ENCODE assay signal across 17 mouse cellular contexts in genomic region chr12:105476993-105477392, GRCm38 (mm10). TPM values are rescaled to one million over a fixed set of nuclear protein-coding genes. Genes with fewer than 3 reads are reported as not detected.
DNase-seq lines count a peak whose midpoint lies in the region; ATAC-seq and TF ChIP-seq lines count a peak whose summit lies in the region.
"Had no signal": no experiment of that assay in that cellular context is flagged by ENCODE, and none has a peak within 500 bp of the region (broad histone marks: within the 10 kb centered on the region; RNA-seq: fewer than 3 reads in every experiment).

No protein-coding gene starts in this region.

- no peak overlapping the region for H3K4me2 ChIP-seq in hindbrain, postnatal 0 days (ENCODE audit: low read depth, low read length)
- no peak overlapping the region for H3K4me2 ChIP-seq in hindbrain, embryonic 12.5 days (replicated peaks)
- H3K4me2 ChIP-seq: embryonic facial prominence, embryonic 12.5 days; embryonic facial prominence, embryonic 15.5 days; heart, embryonic 12.5 days; heart, embryonic 15.5 days; hindbrain, embryonic 15.5 days; intestine, embryonic 15.5 days had no signal

- TF ChIP-seq POLR2A in olfactory bulb, adult 2 months (IDR thresholded peaks at IDR 0.05; ENCODE audit: insufficient read depth, low read depth, low read length), result no peak

- H3K4me1 ChIP-seq in hindbrain, postnatal 0 days (ENCODE audit: insufficient read depth, low read length), result 0 out of 2 replicates have a peak, but pooled peaks cover 6% of the 10 kb centered on the region
- peaks cover 13% of the 10 kb centered on the region for H3K4me1 ChIP-seq in hindbrain, embryonic 12.5 days
- H3K4me1 ChIP-seq in olfactory bulb, adult 2 months (ENCODE audit: control insufficient read depth, insufficient read depth, low read length), result peaks cover 41% of the 10 kb centered on the region
- H3K4me1 ChIP-seq: heart, embryonic 12.5 days; heart, embryonic 15.5 days had no signal

- WGBS in hindbrain, postnatal 0 days, result 65% methylated on average over 9 of the region's 9 CpGs
- WGBS in hindbrain, embryonic 12.5 days, result 68% methylated on average over 9 of the region's 9 CpGs
- WGBS in olfactory bulb, adult 2 months, result 36% methylated on average over 9 of the region's 9 CpGs

- H3K4me3 ChIP-seq in hindbrain, postnatal 0 days (ENCODE audit: low read length), result no peak overlapping the region
- H3K4me3 ChIP-seq in hindbrain, embryonic 12.5 days, result no peak overlapping the region
- no peak overlapping the region for H3K4me3 ChIP-seq in olfactory bulb, adult 2 months (ENCODE audit: insufficient read depth, low read depth, low read length)
- H3K4me3 ChIP-seq: embryonic facial prominence, embryonic 12.5 days; embryonic facial prominence, embryonic 15.5 days; heart, embryonic 12.5 days; heart, embryonic 15.5 days; hindbrain, embryonic 15.5 days; intestine, embryonic 15.5 days had no signal

- peak overlapping the region; percentile 84; the same call in 1 of the 2 replicates for H3K27ac ChIP-seq in hindbrain, postnatal 0 days
- H3K27ac ChIP-seq in hindbrain, embryonic 12.5 days, result no peak overlapping the region
- H3K27ac ChIP-seq in olfactory bulb, adult 2 months (ENCODE audit: insufficient read depth, low read depth, low read length), result 0 out of 2 replicates have a peak overlapping the region, but pooled peaks have one; percentile 68
- H3K27ac ChIP-seq: embryonic facial prominence, embryonic 12.5 days; heart, embryonic 15.5 days; intestine, embryonic 15.5 days had no signal

- no peaks in the 10 kb centered on the region; the same call in 1 of the 2 replicates for H3K36me3 ChIP-seq in hindbrain, postnatal 0 days (ENCODE audit: insufficient read depth, low read length)
- peaks cover 16% of the 10 kb centered on the region for H3K36me3 ChIP-seq in hindbrain, embryonic 12.5 days
- H3K36me3 ChIP-seq: embryonic facial prominence, embryonic 15.5 days; heart, embryonic 12.5 days; heart, embryonic 15.5 days; hindbrain, embryonic 15.5 days; intestine, embryonic 15.5 days had no signal

- H3K9ac ChIP-seq in hindbrain, postnatal 0 days (replicated peaks; ENCODE audit: low read length), result no peak overlapping the region
- H3K9ac ChIP-seq in hindbrain, embryonic 12.5 days, result no peak overlapping the region
- H3K9ac ChIP-seq: embryonic facial prominence, embryonic 12.5 days; embryonic facial prominence, embryonic 15.5 days; forebrain, postnatal 0 days; heart, embryonic 12.5 days; heart, embryonic 15.5 days; hindbrain, embryonic 15.5 days; intestine, embryonic 15.5 days had no signal

- no peak for DNase-seq in frontal cortex, postnatal 10 days (ENCODE audit: low spot score in 2 of 2)
- DNase-seq in hindbrain, postnatal 0 days (ENCODE audit: low spot score), result no peak
- peak; percentile 35 to 47 for DNase-seq in left cerebral cortex, postnatal 14 days (ENCODE audit: low spot score in 2 of 2)
- no peak for DNase-seq in left cerebral cortex, adult 9 months (ENCODE audit: low spot score in 2 of 2)
- DNase-seq in heart, postnatal 4 days, result no peak
- DNase-seq: heart, adult 11 months had no signal

- no peak for TF ChIP-seq CTCF in hindbrain, postnatal 0 days (IDR thresholded peaks at IDR 0.05; ENCODE audit: low read depth)
- no peak for TF ChIP-seq CTCF in olfactory bulb, adult 2 months (IDR thresholded peaks at IDR 0.05; ENCODE audit: insufficient read depth, low read depth, low read length)

- H3K9me3 ChIP-seq in hindbrain, postnatal 0 days (ENCODE audit: low read length), result no peaks in the 10 kb centered on the region
- H3K9me3 ChIP-seq in hindbrain, embryonic 12.5 days (replicated peaks), result no peaks in the 10 kb centered on the region
- H3K9me3 ChIP-seq: embryonic facial prominence, embryonic 12.5 days; embryonic facial prominence, embryonic 15.5 days; heart, embryonic 12.5 days; heart, embryonic 15.5 days; hindbrain, embryonic 15.5 days; intestine, embryonic 15.5 days had no signal

- no peaks in the 10 kb centered on the region for H3K27me3 ChIP-seq in hindbrain, postnatal 0 days (ENCODE audit: insufficient read depth, low read length)
- H3K27me3 ChIP-seq in hindbrain, embryonic 12.5 days, result no peaks in the 10 kb centered on the region
- H3K27me3 ChIP-seq: embryonic facial prominence, embryonic 12.5 days; embryonic facial prominence, embryonic 15.5 days; heart, embryonic 12.5 days; heart, embryonic 15.5 days; hindbrain, embryonic 15.5 days; intestine, embryonic 15.5 days had no signal

- ATAC-seq in frontal cortex, adult (ENCODE audit: low TSS enrichment), result peak; percentile 51; the same call in 1 of the 2 replicates
- ATAC-seq in hindbrain, postnatal 0 days, result no peak
- no peak for ATAC-seq in hindbrain, embryonic 12.5 days (ENCODE audit: low FRiP score)

- intact Hi-C loops in left cerebral cortex, postnatal 14 days (cut with DNase I), result loop anchor here (5.0 kb wide), 1 partner anchor 40 kb away; no protein-coding TSS in a partner anchor

RNA-seq across cellular contexts. Expression of gene D430019H16Rik, which starts 23.3 kb away (rescaled TPM):
- 140 TPM in 2 replicates for total RNA-seq in hindbrain, postnatal 0 days (2014; rRNA removed)
- 8.6 and 8.9 TPM in 2 replicates for polyA plus RNA-seq in hindbrain, postnatal 0 days (2015; fragmentation: Nextera tagmentation; extraction: Ambion mirVana)
- polyA plus RNA-seq in hindbrain, embryonic 12.5 days (2016; fragmentation: Nextera tagmentation; extraction: Ambion mirVana), result 7.0 and 8.1 TPM in 2 replicates
- total RNA-seq in left cerebral cortex, postnatal 14 days (2021), result 100 to 1,000 TPM; 118 to 121 TPM
- not detected in 2 replicates for polyA plus RNA-seq in olfactory bulb, adult 2 months (2012; ENCODE audit: insufficient read depth, insufficient read length, low replicate concordance, missing spikeins)
- total RNA-seq in heart, postnatal 4 days (2021), result 1 to 10 TPM; 1.0 to 1.2 TPM
- total RNA-seq: common myeloid progenitor, adult 5-6 weeks had no signal

Comparison
In these comparisons a context has a peak if more than half of its experiments do, and no peak if none do; other contexts are left out.
1. DNase-seq: peak in left cerebral cortex, postnatal 14 days (2 of 2); none in frontal cortex, postnatal 10 days (0 of 2), hindbrain, postnatal 0 days (single experiment), left cerebral cortex, adult 9 months (0 of 2) and heart, postnatal 4 days (single experiment).
2. RNA of gene D430019H16Rik, which starts 23.3 kb away (total RNA-seq): 140 TPM in hindbrain, postnatal 0 days and 118 to 121 TPM in left cerebral cortex, postnatal 14 days; 1.0 to 1.2 TPM in heart, postnatal 4 days; every median in the first group is over 10 times any median in the second.